Mouse (Mus musculus): Measurements from ENCODE around the gene Zfp867. TPM values are rescaled to one million over a fixed set of nuclear protein-coding genes. Genes with fewer than 3 reads are reported as not detected.

Gene Zfp867
- total RNA-seq, 2 experiments from 2014 or later = 3.7 TPM

Other genes starting within 250 kb of the Zfp867 start
- 100 to 1,000 TPM; 407 to 488 TPM for gene Arf1, start 244.2 kb downstream of the Zfp867 start, total RNA-seq (2021)
- not detected for gene Wnt3a, start 181.7 kb downstream of the Zfp867 start, total RNA-seq (2021)
- gene Wnt9a, start 165.5 kb downstream of the Zfp867 start, total RNA-seq (2021) = 1 to 10 TPM in 1 of 2 experiments, under 1 TPM in 1; 0.80 to 1.1 TPM
- not detected for gene Prss38, start 96.8 kb downstream of the Zfp867 start, total RNA-seq (2021)
- gene Jmjd4, start 22.4 kb downstream of the Zfp867 start, total RNA-seq (2021) = 10 to 100 TPM in 1 of 2 experiments, 1 to 10 TPM in 1; 9.7 to 10.7 TPM
- 10 to 100 TPM; 72.5 to 92.1 TPM for gene Snap47, start 21.3 kb downstream of the Zfp867 start, total RNA-seq (2021)
- gene Zkscan17, start 54.3 kb upstream of the Zfp867 start, total RNA-seq (2021) = 10 to 100 TPM; 13.7 to 15.5 TPM
- gene Nlrp3, start 69.1 kb upstream of the Zfp867 start, total RNA-seq (2021) = under 1 TPM; 0.96 to 0.99 TPM
- not detected for gene Olfr222, start 103.8 kb upstream of the Zfp867 start, total RNA-seq (2021)
- not detected for gene Olfr223, start 120.8 kb upstream of the Zfp867 start, total RNA-seq (2021)
- gene Mprip, start 188.8 kb upstream of the Zfp867 start, total RNA-seq (2021) = 100 to 1,000 TPM; 200 to 219 TPM

Data from adrenal gland, adult 18-20 months (tissue).